Mouse (Mus musculus) ES-Bruce4 (cell line): ENCODE data around the gene Dlg4. TPM values are rescaled to one million over a fixed set of nuclear protein-coding genes. Genes with fewer than 3 reads are reported as not detected.

ENCODE experiments used
- H3K27ac ChIP-seq: 2 replicates; pipeline ENCODE4 v1.5.1; 2012; ENCODE audit warnings: low read length, inconsistent platforms; ENCODE audit not compliant: insufficient read depth
- H3K27me3 ChIP-seq: 2 replicates; pipeline ENCODE4 v1.6.1; 2012; ENCODE audit warnings: mild to moderate bottlenecking, low read length, inconsistent platforms; ENCODE audit not compliant: control insufficient read depth, poor library complexity, insufficient read depth, severe bottlenecking
- H3K36me3 ChIP-seq: 2 replicates; pipeline ENCODE4 v1.6.1; 2012; ENCODE audit warnings: inconsistent platforms, mild to moderate bottlenecking, low read length, moderate library complexity; ENCODE audit not compliant: control insufficient read depth, poor library complexity, insufficient read depth, severe bottlenecking
- H3K4me1 ChIP-seq: one replicate; pipeline ENCODE4 v1.8.1; 2011; ENCODE audit warnings: low read length; ENCODE audit not compliant: control insufficient read depth, insufficient read depth
- H3K4me3 ChIP-seq: 2 replicates; pipeline ENCODE4 v1.5.1; 2011; ENCODE audit warnings: low read depth, mild to moderate bottlenecking, low read length
- H3K9ac ChIP-seq: 2 replicates; pipeline ENCODE4 v1.6.1; 2012; ENCODE audit warnings: low read depth, mild to moderate bottlenecking, inconsistent platforms; ENCODE audit not compliant: poor library complexity, severe bottlenecking
- H3K9me3 ChIP-seq: replicated peaks from 2 replicates; pipeline ENCODE4 v1.6.1; 2012; ENCODE audit warnings: mild to moderate bottlenecking, low read length, inconsistent platforms; ENCODE audit not compliant: control insufficient read depth, poor library complexity, insufficient read depth, severe bottlenecking
- CTCF ChIP-seq: IDR thresholded peaks from one replicate; pipeline ENCODE4 v1.8.1; 2011; ENCODE audit warnings: low read depth, low read length
- EP300 ChIP-seq: IDR thresholded peaks from 2 replicates; pipeline ENCODE4 v1.6.1; 2011; ENCODE audit warnings: low read depth, low read length; ENCODE audit not compliant: insufficient read depth
- POLR2A ChIP-seq: IDR thresholded peaks from one replicate; pipeline ENCODE4 v1.8.1; 2011; ENCODE audit warnings: low read length; ENCODE audit not compliant: insufficient read depth
- polyA plus RNA-seq: library from polyadenylated mRNA; stranded (reverse); fragments of >200 nt; gene quantifications from 2 replicates; pipeline ENCODE4 v1.2.4, GENCODE M21; 2011; ENCODE audit warnings: low read depth; ENCODE audit not compliant: missing spikeins, insufficient read depth, insufficient read length

The Dlg4 gene
- polyA plus RNA-seq, 1 experiment, result 25.7 TPM

DNA sequence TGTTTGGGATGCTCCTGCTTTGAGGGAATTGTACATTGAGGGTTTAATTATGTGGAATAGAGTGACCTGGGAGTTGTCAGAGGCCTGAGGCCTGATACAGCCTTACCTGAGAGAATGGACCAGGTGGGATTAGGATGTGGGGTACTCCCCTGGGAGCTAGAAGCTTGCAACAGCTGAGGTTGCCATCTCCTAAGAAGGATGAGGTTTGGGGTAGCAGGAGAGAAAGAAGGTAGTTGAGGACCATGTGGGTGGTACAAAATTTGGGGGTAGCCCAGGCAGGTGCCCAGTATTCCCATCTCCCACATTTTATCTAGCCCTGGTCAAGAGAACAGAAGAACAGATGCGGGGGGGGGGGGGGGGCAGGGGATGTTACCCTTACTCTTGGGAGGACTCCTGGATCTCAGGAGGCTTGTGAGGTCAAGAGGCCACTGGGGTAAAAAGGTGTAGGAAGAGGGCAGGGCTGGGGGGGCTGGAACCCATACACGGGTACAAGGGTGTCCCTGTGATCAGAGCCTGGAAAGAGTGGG lies 2.8 kb downstream of the Dlg4 start:
- no peak for TF ChIP-seq CTCF
- H3K27ac ChIP-seq, result no peak overlapping the region
- H3K27me3 ChIP-seq, result no peaks in the 10 kb centered on the region
- H3K9ac ChIP-seq, result 0 out of 2 replicates have a peak overlapping the region, but pooled peaks have one; percentile 6
- H3K36me3 ChIP-seq, result no peaks in the 10 kb centered on the region
- no peak overlapping the region for H3K4me3 ChIP-seq
- H3K9me3 ChIP-seq, result no peaks in the 10 kb centered on the region
- H3K4me1 ChIP-seq, result no peaks in the 10 kb centered on the region

GRCm38 (mm10) chr11:70020022-70020631 lies 3.4 kb downstream of the Dlg4 start:
- Histone ChIP-seq H3K36me3 (no peaks in the 10 kb centered on the region), H3K27ac (peak overlapping the region; percentile 16; the same call in 1 of the 2 replicates), H3K4me3 (no peak overlapping the region), H3K4me1 (no peaks in the 10 kb centered on the region), H3K9ac (0 out of 2 replicates have a peak overlapping the region, but pooled peaks have one; percentile 6), H3K27me3 (no peaks in the 10 kb centered on the region), H3K9me3 (no peaks in the 10 kb centered on the region)
- TF ChIP-seq POLR2A, result no peak
- TF ChIP-seq EP300, result no peak
- no peak for TF ChIP-seq CTCF

DNA sequence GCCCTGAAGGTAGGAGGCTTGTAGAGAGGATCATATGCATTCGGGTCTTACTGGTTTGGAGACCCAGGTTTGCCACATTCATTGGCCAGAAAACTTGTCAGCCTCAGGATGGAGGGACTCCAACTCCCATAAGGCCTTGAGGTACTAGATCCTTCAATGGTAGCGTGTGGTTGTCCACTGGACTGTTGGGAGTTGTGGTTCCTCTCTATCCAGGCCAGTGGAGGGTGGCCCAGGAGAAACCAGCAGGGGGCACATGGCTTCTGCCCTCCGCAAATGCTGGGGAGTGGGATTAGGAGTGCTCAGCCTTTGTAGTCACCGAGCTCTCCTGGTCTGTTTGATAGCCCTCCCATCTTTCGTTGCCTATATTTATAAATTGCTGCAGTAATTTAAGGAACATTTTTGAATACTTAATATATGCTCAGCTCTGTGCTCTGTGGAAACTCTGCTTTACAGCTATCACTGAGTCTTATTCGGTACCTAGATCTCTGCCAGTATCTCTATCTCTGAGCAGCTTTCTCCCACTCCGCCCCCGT lies 4.1 kb downstream of the Dlg4 start:
- Histone ChIP-seq H3K27ac (no peak overlapping the region), H3K9ac (peak overlapping the region; percentile 31; the same call in 1 of the 2 replicates), H3K9me3 (no peaks in the 10 kb centered on the region), H3K4me1 (no peaks in the 10 kb centered on the region), H3K27me3 (no peaks in the 10 kb centered on the region), H3K4me3 (peak overlapping the region; percentile 78), H3K36me3 (no peaks in the 10 kb centered on the region)
- TF ChIP-seq POLR2A (no peak), CTCF (peak; percentile 40), EP300 (no peak)

DNA sequence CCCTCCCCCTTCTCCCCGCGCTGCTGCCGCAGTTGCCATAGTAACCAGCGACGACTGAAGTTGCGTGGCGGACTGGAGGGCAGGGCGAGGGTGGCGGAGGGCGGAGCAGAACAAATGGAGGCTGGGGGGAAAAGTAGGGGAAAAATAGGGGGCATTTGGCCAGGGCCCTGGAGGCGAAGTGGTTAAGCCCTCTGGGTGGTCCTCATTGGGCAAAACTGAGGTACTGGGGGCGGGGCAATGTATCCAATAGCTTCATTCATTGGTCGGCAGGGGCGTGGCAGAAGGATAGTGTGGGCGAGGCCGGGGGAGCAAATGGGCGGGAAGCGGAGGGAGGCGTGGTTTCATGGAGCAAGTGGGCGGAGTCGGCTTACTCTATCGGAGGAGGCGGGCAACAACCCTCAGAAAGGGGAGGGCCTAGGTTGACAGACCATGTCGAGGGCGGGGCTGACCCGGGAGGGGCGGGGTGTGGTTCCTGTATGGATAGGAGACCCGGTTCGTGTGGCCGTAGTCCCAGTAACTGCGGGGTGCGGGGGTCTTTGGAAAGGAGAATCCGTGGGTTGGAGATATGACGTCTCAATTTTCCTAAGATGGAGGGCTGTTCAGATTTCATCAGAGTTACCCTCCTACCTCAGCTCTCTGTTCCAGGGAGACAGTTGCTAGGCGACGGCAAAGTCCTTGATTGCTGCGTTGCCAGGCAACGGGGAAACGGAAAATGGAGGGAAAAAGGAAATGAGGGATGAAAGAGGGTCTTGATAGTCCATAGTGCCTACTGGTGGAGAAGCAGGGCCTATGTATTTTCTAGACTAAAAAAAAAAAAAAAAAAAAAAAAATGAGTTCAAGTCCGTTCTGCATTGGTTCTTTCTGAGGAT lies 4.8 kb downstream of the Dlg4 start:
- no peaks in the 10 kb centered on the region for H3K9me3 ChIP-seq
- no peak for TF ChIP-seq EP300
- H3K27ac ChIP-seq, result no peak overlapping the region
- H3K4me1 ChIP-seq, result peaks cover 3% of the 10 kb centered on the region
- peak overlapping the region; percentile 31; the same call in 1 of the 2 replicates for H3K9ac ChIP-seq
- no peaks in the 10 kb centered on the region for H3K27me3 ChIP-seq
- no peaks in the 10 kb centered on the region for H3K36me3 ChIP-seq
- peak overlapping the region; percentile 78 for H3K4me3 ChIP-seq

- no peak for TF ChIP-seq CTCF
- TF ChIP-seq EP300, result no peak
- TF ChIP-seq POLR2A, result no peak
- Histone ChIP-seq H3K9ac (no peak overlapping the region; the same call in 1 of the 2 replicates), H3K4me1 (peaks cover 3% of the 10 kb centered on the region), H3K27ac (no peak overlapping the region), H3K36me3 (no peaks in the 10 kb centered on the region), H3K4me3 (no peak overlapping the region), H3K27me3 (no peaks in the 10 kb centered on the region), H3K9me3 (no peaks in the 10 kb centered on the region)
Measured at GRCm38 (mm10) chr11:70023481-70024150, 6.9 kb downstream of the Dlg4 start.
